In the genomic region with DNA sequence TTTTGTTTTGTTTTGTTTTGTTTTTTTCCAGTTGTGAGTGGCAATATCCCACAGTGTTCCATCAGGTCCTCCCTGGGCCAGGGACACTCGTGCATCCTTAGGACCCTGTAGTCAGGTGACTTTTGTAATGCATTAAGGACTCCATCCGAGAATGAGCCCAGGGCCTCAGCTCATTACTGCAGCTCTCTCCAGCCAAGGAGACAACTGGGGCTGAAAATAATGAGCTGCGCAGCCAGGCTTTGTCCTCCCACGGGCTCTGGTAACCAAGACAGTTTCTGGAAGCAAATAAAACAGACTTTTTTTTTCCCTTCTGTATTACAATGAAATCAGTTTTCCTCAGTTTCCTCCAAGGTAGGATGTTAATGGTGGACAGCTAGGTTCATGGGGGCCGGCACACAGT, we compare ENCODE assay signal across 16 mouse cellular contexts. TPM values are rescaled to one million over a fixed set of nuclear protein-coding genes. Genes with fewer than 3 reads are reported as not detected.
DNase-seq lines count a peak whose midpoint lies in the region; ATAC-seq and TF ChIP-seq lines count a peak whose summit lies in the region.
"Had no signal": no experiment of that assay in that cellular context is flagged by ENCODE, and none has a peak within 500 bp of the region (broad histone marks: within the 10 kb centered on the region; RNA-seq: fewer than 3 reads in every experiment).

No protein-coding gene starts in this region.

- no peaks in the 10 kb centered on the region for H3K36me3 ChIP-seq in forebrain, embryonic 10.5 days (replicated peaks)
- no peaks in the 10 kb centered on the region for H3K36me3 ChIP-seq in forebrain, postnatal 0 days (ENCODE audit: insufficient read depth)
- H3K36me3 ChIP-seq in midbrain, embryonic 12.5 days = no peaks in the 10 kb centered on the region
- H3K36me3 ChIP-seq in midbrain, embryonic 10.5 days = no peaks in the 10 kb centered on the region
- H3K36me3 ChIP-seq: embryonic facial prominence, embryonic 13.5 days; limb, embryonic 12.5 days; lung, embryonic 15.5 days; neural tube, embryonic 13.5 days had no signal

- DNase-seq in forebrain, embryonic 10.5 days (ENCODE audit: extremely low spot score, low spot score) = no peak
- DNase-seq in forebrain, postnatal 0 days = no peak
- DNase-seq in midbrain, embryonic 10.5 days (ENCODE audit: low spot score) = no peak
- DNase-seq in layer of hippocampus, adult 2 months (ENCODE audit: low spot score in 2 of 2) = peak; percentile 48 to 57
- DNase-seq in retina, postnatal 1 day = peak; percentile 56
- no peak for DNase-seq in embryo, embryonic 10 days (ENCODE audit: low spot score)
- DNase-seq: adrenal gland, postnatal 36 days; cerebellum, adult 2 months; kidney, postnatal 10 days had no signal

- no peak overlapping the region for H3K4me2 ChIP-seq in forebrain, postnatal 0 days (ENCODE audit: low read depth)
- H3K4me2 ChIP-seq in midbrain, embryonic 12.5 days (replicated peaks) = no peak overlapping the region
- H3K4me2 ChIP-seq: embryonic facial prominence, embryonic 13.5 days; limb, embryonic 12.5 days; lung, embryonic 15.5 days; neural tube, embryonic 13.5 days had no signal

- H3K4me1 ChIP-seq in forebrain, embryonic 10.5 days = peaks cover 25% of the 10 kb centered on the region
- no peaks in the 10 kb centered on the region for H3K4me1 ChIP-seq in forebrain, postnatal 0 days (ENCODE audit: insufficient read depth)
- H3K4me1 ChIP-seq in midbrain, embryonic 12.5 days = no peaks in the 10 kb centered on the region; the same call in 1 of the 2 replicates
- H3K4me1 ChIP-seq in midbrain, embryonic 10.5 days = peaks cover 7% of the 10 kb centered on the region
- H3K4me1 ChIP-seq: lung, embryonic 15.5 days had no signal

- H3K9ac ChIP-seq in forebrain, postnatal 0 days = no peak overlapping the region
- H3K9ac ChIP-seq in midbrain, embryonic 12.5 days (replicated peaks) = no peak overlapping the region
- H3K9ac ChIP-seq: embryonic facial prominence, embryonic 13.5 days; limb, embryonic 12.5 days; lung, embryonic 15.5 days; neural tube, embryonic 13.5 days had no signal

- no peaks in the 10 kb centered on the region for H3K9me3 ChIP-seq in forebrain, embryonic 10.5 days
- no peaks in the 10 kb centered on the region for H3K9me3 ChIP-seq in forebrain, postnatal 0 days (ENCODE audit: low read length)
- no peaks in the 10 kb centered on the region for H3K9me3 ChIP-seq in midbrain, embryonic 12.5 days
- H3K9me3 ChIP-seq in midbrain, embryonic 10.5 days (replicated peaks) = no peaks in the 10 kb centered on the region
- H3K9me3 ChIP-seq: embryonic facial prominence, embryonic 13.5 days; limb, embryonic 12.5 days; lung, embryonic 15.5 days; neural tube, embryonic 13.5 days had no signal

- ATAC-seq in forebrain, postnatal 0 days = no peak
- peak; percentile 75; the same call in 1 of the 2 replicates for ATAC-seq in midbrain, embryonic 12.5 days (ENCODE audit: low FRiP score, low read depth)
- no peak for ATAC-seq in megakaryocyte progenitor cell, adult 5-6 weeks (replicated peaks; ENCODE audit: poor library complexity)

- peak overlapping the region; percentile 67 for H3K27ac ChIP-seq in forebrain, embryonic 10.5 days
- H3K27ac ChIP-seq in forebrain, postnatal 0 days (ENCODE audit: low read depth, low read length) = no peak overlapping the region
- H3K27ac ChIP-seq in midbrain, embryonic 12.5 days (replicated peaks) = peak overlapping the region; percentile 61; the same call in 1 of the 2 replicates
- no peak overlapping the region for H3K27ac ChIP-seq in midbrain, embryonic 10.5 days (replicated peaks)
- H3K27ac ChIP-seq in layer of hippocampus, adult 2 months = peak overlapping the region; percentile 86
- H3K27ac ChIP-seq: embryonic facial prominence, embryonic 13.5 days; limb, embryonic 12.5 days; lung, embryonic 15.5 days; neural tube, embryonic 13.5 days; stomach, postnatal 0 days had no signal

- WGBS in forebrain, embryonic 10.5 days = 55% methylated on average over 5 of the region's 5 CpGs
- 16% methylated on average over 5 of the region's 5 CpGs for WGBS in forebrain, postnatal 0 days
- 50% methylated on average over 5 of the region's 5 CpGs for WGBS in midbrain, embryonic 12.5 days
- 61% methylated on average over 5 of the region's 5 CpGs for WGBS in midbrain, embryonic 10.5 days

- H3K4me3 ChIP-seq in forebrain, embryonic 10.5 days = no peak overlapping the region
- no peak overlapping the region for H3K4me3 ChIP-seq in forebrain, postnatal 0 days (ENCODE audit: low read depth, low read length)
- no peak overlapping the region for H3K4me3 ChIP-seq in midbrain, embryonic 12.5 days
- no peak overlapping the region for H3K4me3 ChIP-seq in midbrain, embryonic 10.5 days
- H3K4me3 ChIP-seq in layer of hippocampus, adult 2 months = no peak overlapping the region
- H3K4me3 ChIP-seq: embryonic facial prominence, embryonic 13.5 days; limb, embryonic 12.5 days; lung, embryonic 15.5 days; neural tube, embryonic 13.5 days had no signal

- no peaks in the 10 kb centered on the region for H3K27me3 ChIP-seq in forebrain, embryonic 10.5 days (ENCODE audit: poor library complexity, severe bottlenecking)
- no peaks in the 10 kb centered on the region for H3K27me3 ChIP-seq in forebrain, postnatal 0 days (ENCODE audit: insufficient read depth, low read length)
- H3K27me3 ChIP-seq in midbrain, embryonic 12.5 days = no peaks in the 10 kb centered on the region
- no peaks in the 10 kb centered on the region for H3K27me3 ChIP-seq in midbrain, embryonic 10.5 days (ENCODE audit: low read depth, poor library complexity, severe bottlenecking)
- H3K27me3 ChIP-seq: embryonic facial prominence, embryonic 13.5 days; limb, embryonic 12.5 days; lung, embryonic 15.5 days; neural tube, embryonic 13.5 days had no signal

- no peak for TF ChIP-seq CTCF in forebrain, postnatal 0 days (IDR thresholded peaks at IDR 0.05; ENCODE audit: low read depth)
- TF ChIP-seq CTCF in layer of hippocampus, adult 2 months (conservative IDR thresholded peaks at IDR 0.05) = no peak

RNA-seq across cellular contexts. Expression of a gene that starts 50.0 kb away (rescaled TPM):
- 187 and 188 TPM in 2 replicates for polyA plus RNA-seq in forebrain, embryonic 10.5 days (2016; fragmentation: Nextera tagmentation; extraction: Ambion mirVana)
- total RNA-seq in forebrain, postnatal 0 days (2014; rRNA removed) = 102 and 106 TPM in 2 replicates
- 56.2 and 58.1 TPM in 2 replicates for polyA plus RNA-seq in forebrain, postnatal 0 days (2015; fragmentation: Nextera tagmentation; extraction: Ambion mirVana)
- polyA plus RNA-seq in midbrain, embryonic 12.5 days (2016; fragmentation: Nextera tagmentation; extraction: Ambion mirVana) = 112 and 113 TPM in 2 replicates
- polyA plus RNA-seq in midbrain, embryonic 10.5 days (2016; fragmentation: Nextera tagmentation; extraction: Ambion mirVana) = 147 and 158 TPM in 2 replicates
- 10 to 100 TPM; 96.9 to 98.5 TPM for total RNA-seq in layer of hippocampus, adult 2 months (2021)
- total RNA-seq in megakaryocyte progenitor cell, adult 5-6 weeks (2015) = 136 and 143 TPM in 2 replicates
- total RNA-seq in megakaryocyte progenitor cell, adult 5-6 weeks (2017) = 203 and 208 TPM in 2 replicates

Comparison
In these comparisons a context has a peak if more than half of its experiments do, and no peak if none do; other contexts are left out.
1. H3K27ac ChIP-seq: peak in forebrain, embryonic 10.5 days (single experiment), midbrain, embryonic 12.5 days (single experiment) and layer of hippocampus, adult 2 months (single experiment); none in forebrain, postnatal 0 days (single experiment) and midbrain, embryonic 10.5 days (single experiment).
2. DNase-seq: peak in layer of hippocampus, adult 2 months (2 of 2) and retina, postnatal 1 day (single experiment); none in forebrain, embryonic 10.5 days (single experiment), forebrain, postnatal 0 days (single experiment), midbrain, embryonic 10.5 days (single experiment) and embryo, embryonic 10 days (single experiment).